Mouse (Mus musculus) ES-Bruce4 (cell line): ENCODE measurements at regions not wholly inside any gene's neighbourhood (a gene's known extent, or its start where the extent isn't known, plus 50 kb on each side); places are given as distances from the start of the nearest gene placed in this dataset.

Experiments
- CTCF ChIP-seq: IDR thresholded peaks from one replicate; pipeline ENCODE4 v1.8.1; 2011; ENCODE audit warnings: low read depth, low read length
- EP300 ChIP-seq: IDR thresholded peaks from 2 replicates; pipeline ENCODE4 v1.6.1; 2011; ENCODE audit warnings: low read depth, low read length; ENCODE audit not compliant: insufficient read depth

DNA sequence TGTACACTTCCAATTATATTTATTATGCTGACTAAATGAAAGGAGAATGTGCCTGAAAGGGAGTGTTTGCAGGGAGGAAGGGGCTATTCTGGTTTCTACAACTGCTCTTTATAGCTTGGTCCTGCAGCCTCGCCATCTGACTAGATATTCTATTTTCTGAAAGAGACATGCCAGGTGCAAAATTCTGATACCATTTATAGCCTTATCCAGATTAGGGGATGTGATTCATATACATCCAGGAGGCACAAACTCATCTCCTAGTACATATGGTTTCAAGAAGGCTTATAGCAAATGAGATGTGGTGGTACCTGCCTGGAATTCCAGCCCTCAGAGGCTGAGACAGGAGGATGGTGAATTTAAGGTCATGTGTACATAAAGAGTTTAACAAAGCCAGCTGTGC is 352.6 kb upstream of the Castor2 start:
- TF ChIP-seq CTCF, result no peak
- TF ChIP-seq EP300, result no peak
